Mouse (Mus musculus): ENCODE data around the gene Adgrl1. TPM values are rescaled to one million over a fixed set of nuclear protein-coding genes. Genes with fewer than 3 reads are reported as not detected.

The Adgrl1 gene
- polyA plus RNA-seq, 1 experiment from 2014 or later = 0.04 TPM

GRCm38 (mm10) chr8:83896461-83896860, 3.4 kb upstream of the Adgrl1 start:
- Histone ChIP-seq H3K4me3 (ENCODE audit: inconsistent target) (no peak overlapping the region), H3K36me3 (ENCODE audit: inconsistent target) (no peaks in the 10 kb centered on the region), H3K79me2 (ENCODE audit: inconsistent target) (no peaks in the 10 kb centered on the region), H3K27ac (no peak overlapping the region)
- WGBS (ENCODE audit: missing documents) = 91% methylated on average over 7 of the region's 7 CpGs

GRCm38 (mm10) chr8:83897211-83897610, 2.7 kb upstream of the Adgrl1 start:
- WGBS (ENCODE audit: missing documents) = 30% methylated on average over 26 of the region's 26 CpGs
- Histone ChIP-seq H3K36me3 (ENCODE audit: inconsistent target) (no peaks in the 10 kb centered on the region), H3K79me2 (ENCODE audit: inconsistent target) (no peaks in the 10 kb centered on the region), H3K4me3 (ENCODE audit: inconsistent target) (no peak overlapping the region), H3K27ac (no peak overlapping the region)

- no peaks in the 10 kb centered on the region for H3K36me3 ChIP-seq (ENCODE audit: inconsistent target)
- H3K4me3 ChIP-seq (ENCODE audit: inconsistent target) = no peak overlapping the region
- H3K79me2 ChIP-seq (ENCODE audit: inconsistent target) = no peaks in the 10 kb centered on the region
- no peak overlapping the region for H3K27ac ChIP-seq
- 24% methylated on average over 9 of the region's 10 CpGs for WGBS (ENCODE audit: missing documents)
Observed at GRCm38 (mm10) chr8:83898456-83898855, 1.4 kb upstream of the Adgrl1 start.

- 2% methylated on average over 10 of the region's 13 CpGs for WGBS (ENCODE audit: missing documents)
- Histone ChIP-seq H3K79me2 (ENCODE audit: inconsistent target) (no peaks in the 10 kb centered on the region), H3K36me3 (ENCODE audit: inconsistent target) (no peaks in the 10 kb centered on the region), H3K4me3 (ENCODE audit: inconsistent target) (no peak overlapping the region), H3K27ac (no peak overlapping the region)
Observed at GRCm38 (mm10) chr8:83898985-83899362, 931 bp upstream of the Adgrl1 start.

GRCm38 (mm10) chr8:83900266-83900956, 506 bp downstream of the Adgrl1 start:
- Histone ChIP-seq H3K4me3 (ENCODE audit: inconsistent target) (no peak overlapping the region), H3K79me2 (ENCODE audit: inconsistent target) (no peaks in the 10 kb centered on the region), H3K27ac (no peak overlapping the region), H3K36me3 (ENCODE audit: inconsistent target) (no peaks in the 10 kb centered on the region)
- 0% methylated on average over 14 of the region's 100 CpGs for WGBS (ENCODE audit: missing documents)

- Histone ChIP-seq H3K27ac (no peak overlapping the region), H3K36me3 (ENCODE audit: inconsistent target) (no peaks in the 10 kb centered on the region), H3K4me3 (ENCODE audit: inconsistent target) (no peak overlapping the region), H3K79me2 (ENCODE audit: inconsistent target) (no peaks in the 10 kb centered on the region)
- WGBS (ENCODE audit: missing documents) = 1% methylated on average over 20 of the region's 40 CpGs
Observed at GRCm38 (mm10) chr8:83900957-83901270, 1.0 kb downstream of the Adgrl1 start.

GRCm38 (mm10) chr8:83901566-83902485, 1.9 kb downstream of the Adgrl1 start:
- Histone ChIP-seq H3K79me2 (ENCODE audit: inconsistent target) (no peaks in the 10 kb centered on the region), H3K36me3 (ENCODE audit: inconsistent target) (no peaks in the 10 kb centered on the region), H3K27ac (no peak overlapping the region), H3K4me3 (ENCODE audit: inconsistent target) (no peak overlapping the region)
- 69% methylated on average over 13 of the region's 14 CpGs for WGBS (ENCODE audit: missing documents)

GRCm38 (mm10) chr8:83902961-83903666, 3.2 kb downstream of the Adgrl1 start:
- Histone ChIP-seq H3K36me3 (ENCODE audit: inconsistent target) (no peaks in the 10 kb centered on the region), H3K27ac (no peak overlapping the region), H3K4me3 (ENCODE audit: inconsistent target) (no peak overlapping the region), H3K79me2 (ENCODE audit: inconsistent target) (no peaks in the 10 kb centered on the region)
- 54% methylated on average over 12 of the region's 13 CpGs for WGBS (ENCODE audit: missing documents)

GRCm38 (mm10) chr8:83908583-83908982, 8.7 kb downstream of the Adgrl1 start:
- 83% methylated on average over 6 of the region's 6 CpGs for WGBS (ENCODE audit: missing documents)

GRCm38 (mm10) chr8:83909311-83909710, 9.4 kb downstream of the Adgrl1 start:
- Histone ChIP-seq H3K4me3 (ENCODE audit: inconsistent target) (no peak overlapping the region), H3K27ac (no peak overlapping the region), H3K36me3 (ENCODE audit: inconsistent target) (no peaks in the 10 kb centered on the region), H3K79me2 (ENCODE audit: inconsistent target) (no peaks in the 10 kb centered on the region)
- 86% methylated on average over 8 of the region's 8 CpGs for WGBS (ENCODE audit: missing documents)

More at GRCm38 (mm10) chr8:83908583-83908982, 8.7 kb downstream of the Adgrl1 start:
- Histone ChIP-seq H3K4me3 (ENCODE audit: inconsistent target) (no peak overlapping the region), H3K27ac (no peak overlapping the region), H3K36me3 (ENCODE audit: inconsistent target) (no peaks in the 10 kb centered on the region), H3K79me2 (ENCODE audit: inconsistent target) (no peaks in the 10 kb centered on the region)

GRCm38 (mm10) chr8:83911809-83912731, 12.2 kb downstream of the Adgrl1 start:
- no peaks in the 10 kb centered on the region for H3K36me3 ChIP-seq (ENCODE audit: inconsistent target)
- no peak overlapping the region for H3K27ac ChIP-seq
- no peak overlapping the region for H3K4me3 ChIP-seq (ENCODE audit: inconsistent target)
- H3K79me2 ChIP-seq (ENCODE audit: inconsistent target) = no peaks in the 10 kb centered on the region
- WGBS (ENCODE audit: missing documents) = 70% methylated on average over 5 of the region's 5 CpGs

GRCm38 (mm10) chr8:83914232-83914631, 14.3 kb downstream of the Adgrl1 start:
- Histone ChIP-seq H3K27ac (no peak overlapping the region), H3K36me3 (ENCODE audit: inconsistent target) (no peaks in the 10 kb centered on the region), H3K4me3 (ENCODE audit: inconsistent target) (no peak overlapping the region), H3K79me2 (ENCODE audit: inconsistent target) (no peaks in the 10 kb centered on the region)
- WGBS (ENCODE audit: missing documents) = 85% methylated on average over 3 of the region's 3 CpGs

GRCm38 (mm10) chr8:83914860-83915259, 15.0 kb downstream of the Adgrl1 start:
- 41% methylated on average over 5 of the region's 5 CpGs for WGBS (ENCODE audit: missing documents)
- Histone ChIP-seq H3K27ac (no peak overlapping the region), H3K79me2 (ENCODE audit: inconsistent target) (no peaks in the 10 kb centered on the region), H3K4me3 (ENCODE audit: inconsistent target) (no peak overlapping the region), H3K36me3 (ENCODE audit: inconsistent target) (no peaks in the 10 kb centered on the region)

GRCm38 (mm10) chr8:83916015-83916414, 16.1 kb downstream of the Adgrl1 start:
- Histone ChIP-seq H3K79me2 (ENCODE audit: inconsistent target) (no peaks in the 10 kb centered on the region), H3K4me3 (ENCODE audit: inconsistent target) (no peak overlapping the region), H3K36me3 (ENCODE audit: inconsistent target) (no peaks in the 10 kb centered on the region), H3K27ac (no peak overlapping the region)
- WGBS (ENCODE audit: missing documents) = 34% methylated on average over 5 of the region's 5 CpGs
